Mouse (Mus musculus) gastrocnemius, postnatal 4 days (tissue): ENCODE results near the gene Tmem201. TPM values are rescaled to one million over a fixed set of nuclear protein-coding genes. Genes with fewer than 3 reads are reported as not detected.

Experiments used
- DNase-seq, 2 experiments: peaks; one replicate each; pipeline ENCODE4 v3.0.0; 2021 to 2022; ENCODE audit warnings: low spot score in 2 of 2, mixed read lengths in 2 of 2
- total RNA-seq, 2 experiments: library from RNA; stranded (reverse); gene quantifications; 2 replicates each; pipeline ENCODE4 v1.2.3; 2021

Tmem201 gene
- total RNA-seq, 2 experiments from 2014 or later = 60.5 to 67.7 TPM

GRCm38 (mm10) chr4:149722104-149723020, 15.5 kb downstream of the Tmem201 start:
- no peak for DNase-seq

- no peak for DNase-seq
Observed at GRCm38 (mm10) chr4:149721163-149721562, 16.7 kb downstream of the Tmem201 start.

DNA sequence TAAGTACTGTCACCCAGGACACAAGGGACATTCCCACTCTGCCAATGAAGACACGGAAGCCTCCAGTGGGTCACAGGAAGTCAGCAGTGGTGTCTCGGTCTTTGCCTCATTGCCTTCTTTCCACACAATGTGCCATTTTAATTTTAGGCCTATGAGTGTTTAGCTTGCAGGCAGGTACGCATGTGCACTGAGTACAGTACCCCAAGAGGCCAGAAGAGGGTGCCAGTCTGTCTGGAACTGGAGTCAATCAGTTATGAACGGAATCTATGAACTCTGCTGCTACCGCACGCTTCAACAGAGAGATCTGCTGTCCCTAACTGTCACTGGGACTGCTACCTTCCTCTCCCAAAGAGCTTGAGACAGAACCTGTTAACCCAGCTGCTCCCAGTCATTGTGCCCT, 18.2 kb downstream of the Tmem201 start:
- no peak for DNase-seq

DNA sequence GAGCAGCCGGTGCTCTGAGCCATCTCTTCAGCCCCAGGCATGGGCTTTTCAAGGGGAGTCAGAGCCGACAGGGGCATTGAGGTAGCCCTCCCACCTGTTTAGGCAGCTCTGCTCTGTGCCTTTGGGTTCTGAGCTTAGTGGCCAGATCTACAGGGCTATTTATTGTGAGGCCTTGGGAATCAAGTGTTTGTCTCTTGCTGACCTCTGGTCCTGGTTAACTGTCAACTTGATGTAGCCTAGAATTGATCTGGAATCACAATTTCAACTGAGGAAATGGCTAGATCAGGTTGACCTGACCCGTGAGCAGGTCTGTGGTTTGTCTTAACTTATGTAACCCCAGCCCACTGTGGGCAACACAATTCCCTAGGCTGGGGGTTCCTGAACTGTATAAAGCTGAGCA, 23.3 kb downstream of the Tmem201 start:
- DNase-seq = no peak

- DNase-seq = peak in 1 of 2 experiments; percentile 51
Observed at GRCm38 (mm10) chr4:149711955-149712354, 25.9 kb downstream of the Tmem201 start.

- DNase-seq = no peak
Observed at GRCm38 (mm10) chr4:149711485-149711884, 26.4 kb downstream of the Tmem201 start.

DNA sequence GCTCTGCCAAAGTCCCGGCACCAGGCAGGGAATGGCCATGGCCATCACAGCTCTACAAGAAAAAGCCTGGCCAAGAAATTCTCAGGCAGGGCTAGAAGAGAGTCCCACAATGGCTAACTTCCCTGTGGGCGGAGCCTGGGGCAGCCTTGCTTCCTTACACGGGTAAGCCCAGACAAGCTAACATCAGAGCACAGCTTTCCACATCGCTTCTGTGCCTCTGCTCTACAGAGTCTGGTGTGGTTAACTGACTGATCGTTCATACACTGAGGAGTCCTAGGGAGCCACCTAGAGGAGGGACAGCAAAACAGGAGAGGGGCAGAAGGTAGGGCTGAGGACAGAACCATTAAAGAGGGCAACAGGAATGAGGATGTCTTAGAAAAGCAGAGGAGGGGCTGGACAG, 27.3 kb downstream of the Tmem201 start:
- no peak for DNase-seq

DNA sequence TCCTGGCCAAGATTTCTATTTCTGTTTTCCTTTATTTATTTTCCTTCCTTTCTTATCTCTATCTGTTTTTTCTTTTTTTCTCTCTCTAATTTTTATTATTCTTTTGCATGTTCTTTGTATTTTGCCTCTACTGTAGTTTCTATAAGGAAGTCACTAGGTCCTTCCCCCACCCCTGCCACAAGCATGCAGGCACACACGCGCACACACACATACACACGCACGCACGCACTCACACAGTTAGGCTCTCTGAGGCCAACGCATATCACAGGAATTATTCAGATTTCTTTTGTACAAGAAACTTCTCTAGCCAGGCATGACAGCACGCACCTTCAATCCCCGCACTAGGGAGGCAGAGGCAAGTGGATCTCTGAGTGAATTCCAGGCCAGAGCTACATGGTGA, 31.9 kb downstream of the Tmem201 start:
- DNase-seq = no peak

DNA sequence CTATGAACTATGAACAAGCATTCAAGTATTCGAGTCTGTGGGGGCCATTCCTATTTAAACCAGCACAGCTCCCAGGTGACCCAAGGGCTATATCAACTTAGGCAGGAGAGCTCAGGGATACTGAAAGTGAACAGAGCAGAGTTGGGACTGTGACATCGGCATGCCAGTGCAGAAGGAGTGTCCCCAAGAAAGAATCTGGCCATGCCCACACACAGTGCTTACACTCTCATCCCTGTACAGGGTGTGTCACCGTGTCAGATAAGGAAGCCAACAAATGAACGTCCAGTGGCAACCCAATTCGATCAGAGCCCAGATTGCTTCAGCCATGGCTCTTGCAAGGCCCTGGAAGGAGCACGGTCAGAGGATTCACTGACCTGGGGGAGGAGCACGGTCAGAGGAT, 32.5 kb downstream of the Tmem201 start:
- DNase-seq = no peak

GRCm38 (mm10) chr4:149702210-149702979, 35.4 kb downstream of the Tmem201 start, which contains the start of gene Pik3cd:
Gene Pik3cd (minus strand): TSS chr4:149702571.
- no peak for DNase-seq

DNA sequence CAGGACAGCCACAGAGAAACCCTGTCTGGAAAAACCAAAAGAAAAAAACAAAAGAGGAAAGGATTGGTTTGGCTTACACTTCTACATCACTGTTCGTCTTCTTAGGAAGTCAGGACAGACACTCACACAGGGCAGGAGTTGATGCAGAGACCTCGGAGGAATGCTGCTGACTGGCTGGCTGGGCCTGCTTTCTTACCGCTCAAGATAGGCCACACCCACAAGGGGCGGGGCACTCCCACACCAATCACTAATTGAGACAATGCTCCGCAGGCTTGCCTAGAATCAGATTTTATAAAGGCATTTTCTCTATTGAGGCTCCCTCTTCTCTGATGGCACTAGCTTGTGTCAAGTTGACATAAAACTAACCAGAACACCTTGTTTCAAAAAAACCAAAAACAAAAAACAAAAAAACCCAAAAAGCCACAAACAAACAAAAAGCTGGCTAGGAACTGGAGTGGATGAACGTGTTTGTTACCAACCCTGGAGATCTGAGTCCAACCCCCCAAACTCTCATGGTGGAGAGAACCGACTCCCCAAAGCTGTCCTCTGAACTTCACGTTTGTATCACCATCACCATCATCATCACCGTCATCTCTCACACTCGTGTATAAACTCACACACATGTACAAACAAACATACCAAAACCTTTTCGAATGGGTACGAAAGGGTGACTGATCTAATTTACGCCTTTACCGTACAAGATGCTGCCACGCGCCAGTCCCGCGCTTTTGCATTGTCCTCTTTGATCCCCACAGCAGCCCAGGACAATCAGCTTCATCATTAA, 36.2 kb downstream of the Tmem201 start:
- no peak for DNase-seq

GRCm38 (mm10) chr4:149699953-149700352, 37.9 kb downstream of the Tmem201 start:
- no peak for DNase-seq

DNA sequence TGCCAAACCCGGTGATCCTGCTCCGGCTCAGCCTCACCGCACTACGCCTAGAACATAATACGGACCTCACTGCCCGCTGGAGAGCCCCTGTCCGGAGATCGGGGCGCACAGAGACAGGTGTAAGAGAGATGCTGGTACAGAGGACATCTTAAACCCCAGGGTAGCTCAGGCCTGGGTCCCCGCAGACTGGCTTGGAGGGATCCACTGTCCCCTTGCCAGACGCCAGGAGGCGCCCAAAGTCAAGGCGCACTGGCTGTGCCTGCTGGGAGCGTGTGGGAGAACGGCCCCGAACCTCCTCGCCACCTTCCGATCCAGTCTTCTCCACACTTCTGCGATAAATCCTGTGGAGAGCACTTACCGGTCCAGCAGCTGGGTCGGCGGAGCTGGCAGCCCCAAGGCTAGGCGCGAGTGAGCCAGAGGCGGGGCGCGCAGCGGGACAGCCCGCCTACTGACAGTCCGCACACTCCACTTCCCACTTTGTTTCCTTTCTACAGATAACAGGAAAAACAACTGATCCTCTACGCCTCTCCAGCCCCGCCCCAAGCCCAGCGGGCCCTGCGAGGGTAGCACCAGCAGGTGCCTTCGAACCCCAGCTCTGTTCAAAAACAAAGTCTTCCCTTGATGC, 39.5 kb downstream of the Tmem201 start:
- peak in 1 of 2 experiments; percentile 53 for DNase-seq

GRCm38 (mm10) chr4:149697506-149698196, 40.2 kb downstream of the Tmem201 start:
- no peak for DNase-seq

- no peak for DNase-seq
Observed at GRCm38 (mm10) chr4:149696189-149696971, 41.5 kb downstream of the Tmem201 start.

DNA sequence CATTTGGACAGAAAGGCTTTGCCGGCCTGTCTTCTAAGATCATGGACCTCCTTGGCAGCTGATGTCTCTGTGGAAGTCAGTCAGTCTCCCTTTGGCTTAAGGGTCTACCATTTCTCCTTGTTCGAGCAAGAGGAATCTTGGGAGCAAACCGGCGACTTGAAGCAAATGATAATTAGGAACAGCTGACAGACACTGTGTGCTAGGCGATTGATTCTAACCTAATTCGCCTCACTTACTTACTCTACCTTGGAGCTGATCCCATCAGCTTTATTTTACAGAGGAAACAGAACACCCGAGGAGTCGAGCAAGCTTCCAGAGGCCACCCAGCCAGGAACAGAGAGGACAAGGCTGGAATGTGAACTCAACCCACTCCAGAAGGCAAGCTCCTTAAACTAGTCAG, 46.5 kb downstream of the Tmem201 start:
- no peak for DNase-seq

- DNase-seq = no peak
Observed at GRCm38 (mm10) chr4:149690828-149691280, 47.0 kb downstream of the Tmem201 start.

DNA sequence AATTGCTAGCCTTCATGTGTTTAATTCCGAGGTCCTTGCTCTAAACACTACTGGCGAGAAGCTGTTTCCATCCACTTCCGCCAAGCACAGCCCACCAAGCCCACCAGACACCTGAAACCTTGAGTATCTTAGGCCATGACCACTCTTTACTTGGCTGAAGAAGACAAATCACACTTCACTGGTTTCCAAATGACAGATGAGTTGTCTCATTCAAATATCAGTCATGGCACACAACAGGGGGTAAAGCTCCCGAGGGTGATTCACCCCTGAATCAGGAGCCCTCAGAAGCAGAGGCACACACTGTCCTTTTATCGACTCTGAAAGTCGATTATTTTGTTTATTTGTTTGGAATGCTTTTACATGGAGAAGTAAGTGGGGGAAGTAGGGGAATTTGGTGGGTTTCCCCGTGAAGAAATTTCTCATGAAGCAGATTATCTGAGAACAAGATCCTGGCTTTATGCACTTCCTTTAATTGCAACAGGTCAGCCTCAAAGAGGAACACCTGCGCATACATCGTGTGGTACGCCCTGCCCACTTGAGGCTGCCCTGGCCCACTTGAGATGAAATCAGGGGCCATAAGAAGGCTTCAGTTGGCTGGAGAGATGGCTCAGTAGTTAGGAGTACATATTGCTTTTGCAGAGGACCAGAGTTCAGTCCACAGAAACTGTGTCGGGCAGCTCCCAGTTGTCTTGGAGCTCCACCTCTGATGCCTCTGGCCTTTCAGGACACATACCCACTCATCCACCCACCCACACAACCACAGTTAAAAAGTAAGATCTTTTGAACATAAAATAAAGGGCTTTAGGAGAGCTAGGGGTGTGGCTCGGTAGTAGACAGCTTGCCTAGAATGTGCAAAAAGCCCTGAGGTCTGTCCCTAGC, 47.8 kb downstream of the Tmem201 start:
- no peak for DNase-seq
